Mouse (Mus musculus) adrenal gland (tissue): ENCODE measurements around the gene Lin7b.

Experiments used
- intact Hi-C: fragments of 180-260 bp; cut with DNase I; formaldehyde crosslinking; loops from one replicate; pipeline ENCODE4 v1.15.1; 2025
- long read RNA-seq, 2 experiments: library from polyadenylated mRNA; unstranded; transcript quantifications; one replicate each; pipeline ENCODE4 v2.0.0; 2020; ENCODE audit warnings: borderline replicate concordance in 1 of 2; ENCODE audit not compliant: insufficient replicate concordance in 1 of 2

Gene Lin7b
- long read RNA-seq, experiment 1, result 0 reads
- long read RNA-seq, experiment 2, partial matches to known transcripts, result 0 of 4 reads
- long read RNA-seq, experiment 2, other reads (novel, unspliced or antisense), result 1 of 4 reads

- intact Hi-C loops, result no loop called here
Observed at GRCm38 (mm10) chr7:45370475-45371311, at the start of gene Lin7b. Gene Lin7b (minus strand): TSS chr7:45370583.

DNA sequence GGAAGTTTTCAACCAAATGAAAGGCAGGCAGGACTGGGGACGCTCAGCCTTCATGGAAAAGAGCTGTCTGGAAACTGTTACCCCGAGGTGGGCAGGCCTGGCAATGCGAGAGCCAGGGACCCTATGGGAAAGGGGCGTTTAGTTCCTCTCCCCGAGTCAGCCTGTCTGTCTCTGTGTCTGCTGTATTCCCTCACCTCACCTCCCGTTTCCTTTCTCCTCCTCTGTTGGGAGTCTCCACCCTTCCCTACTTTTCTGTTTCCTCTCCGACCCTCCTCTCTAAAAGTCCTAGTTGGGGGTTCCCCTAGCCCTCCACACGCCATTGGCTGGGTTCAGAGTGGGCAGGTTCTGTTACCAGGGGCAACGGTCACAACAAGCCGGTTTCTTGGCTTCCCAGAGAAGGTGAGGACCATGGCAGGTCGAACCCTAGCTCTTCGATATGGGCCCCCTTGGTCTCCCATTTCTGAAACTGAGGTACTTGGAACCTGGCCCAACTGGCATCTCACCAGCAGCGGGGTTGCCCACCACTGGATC is 47.6 kb upstream of the Lin7b start:
- intact Hi-C loops, result no loop called here

GRCm38 (mm10) chr7:45415636-45416035 is 45.3 kb upstream of the Lin7b start:
- intact Hi-C loops, result no loop called here

DNA sequence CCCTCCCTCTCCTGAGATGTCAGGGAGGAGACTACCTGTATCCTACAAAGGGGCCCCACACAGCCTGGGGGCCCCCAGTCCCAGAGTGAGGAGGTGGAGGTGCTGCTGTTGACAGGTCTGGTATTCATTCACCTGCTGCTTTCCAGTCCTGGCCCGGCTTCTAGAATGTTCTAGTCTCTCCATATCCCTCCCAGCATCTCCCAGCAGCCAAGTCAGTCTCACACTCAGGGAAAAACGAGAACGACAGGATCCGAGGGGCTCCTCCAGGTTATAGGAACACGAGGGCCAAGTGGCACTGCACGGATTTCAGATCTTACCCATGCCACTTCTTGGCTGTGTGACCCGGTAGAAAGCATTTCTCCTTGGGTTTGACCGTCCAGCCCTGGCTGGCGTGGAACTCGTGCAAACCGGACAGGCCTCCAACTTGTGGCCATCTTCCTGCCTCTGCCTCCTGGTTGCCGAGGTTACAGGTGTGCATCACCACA is 44.4 kb upstream of the Lin7b start:
- intact Hi-C loops, result no loop called here

GRCm38 (mm10) chr7:45413864-45414739 is 43.7 kb upstream of the Lin7b start:
- intact Hi-C loops, result no loop called here

GRCm38 (mm10) chr7:45413113-45413863 is 42.9 kb upstream of the Lin7b start, which contains the start of gene Ntf5:
Gene Ntf5 (plus strand): TSS chr7:45413695.
- intact Hi-C loops, result no loop called here

GRCm38 (mm10) chr7:45412421-45412820 is 42.0 kb upstream of the Lin7b start:
- intact Hi-C loops, result no loop called here

GRCm38 (mm10) chr7:45409497-45410163 is 39.2 kb upstream of the Lin7b start:
- intact Hi-C loops, result loop anchor here (5.0 kb wide), 1 partner anchor 33 kb away; no protein-coding TSS in a partner anchor

GRCm38 (mm10) chr7:45408949-45409348 is 38.6 kb upstream of the Lin7b start:
- intact Hi-C loops, result loop anchor here (5.0 kb wide), 1 partner anchor 33 kb away; no protein-coding TSS in a partner anchor

GRCm38 (mm10) chr7:45408351-45408750 is 38.0 kb upstream of the Lin7b start:
- intact Hi-C loops, result loop anchor here (5.0 kb wide), 1 partner anchor 34 kb away; no protein-coding TSS in a partner anchor

GRCm38 (mm10) chr7:45407836-45408235 is 37.5 kb upstream of the Lin7b start:
- intact Hi-C loops, result loop anchor here (5.0 kb wide), 1 partner anchor 34 kb away; no protein-coding TSS in a partner anchor

- intact Hi-C loops, result loop anchor here (5.0 kb wide), 1 partner anchor 36 kb away; no protein-coding TSS in a partner anchor
Observed at GRCm38 (mm10) chr7:45406157-45407156, 36.1 kb upstream of the Lin7b start.

- intact Hi-C loops, result loop anchor here (5.0 kb wide), 1 partner anchor 37 kb away; no protein-coding TSS in a partner anchor
Observed at GRCm38 (mm10) chr7:45405091-45406075, 35.0 kb upstream of the Lin7b start, which contains the start of gene Kcna7. Gene Kcna7 (plus strand): TSS chr7:45405653.

GRCm38 (mm10) chr7:45403532-45404261 is 33.3 kb upstream of the Lin7b start:
- intact Hi-C loops, result no loop called here

GRCm38 (mm10) chr7:45401521-45402085 is 31.2 kb upstream of the Lin7b start:
- intact Hi-C loops, result no loop called here

GRCm38 (mm10) chr7:45396787-45397186 is 26.4 kb upstream of the Lin7b start:
- intact Hi-C loops, result loop anchor here (5.0 kb wide), 1 partner anchor 89 kb away; no protein-coding TSS in a partner anchor
